Mouse (Mus musculus): ENCODE measurements around the gene Lrrc3c. TPM values are rescaled to one million over a fixed set of nuclear protein-coding genes. Genes with fewer than 3 reads are reported as not detected.

The Lrrc3c gene
- not detected in 4 replicates for total RNA-seq (2023)

DNA sequence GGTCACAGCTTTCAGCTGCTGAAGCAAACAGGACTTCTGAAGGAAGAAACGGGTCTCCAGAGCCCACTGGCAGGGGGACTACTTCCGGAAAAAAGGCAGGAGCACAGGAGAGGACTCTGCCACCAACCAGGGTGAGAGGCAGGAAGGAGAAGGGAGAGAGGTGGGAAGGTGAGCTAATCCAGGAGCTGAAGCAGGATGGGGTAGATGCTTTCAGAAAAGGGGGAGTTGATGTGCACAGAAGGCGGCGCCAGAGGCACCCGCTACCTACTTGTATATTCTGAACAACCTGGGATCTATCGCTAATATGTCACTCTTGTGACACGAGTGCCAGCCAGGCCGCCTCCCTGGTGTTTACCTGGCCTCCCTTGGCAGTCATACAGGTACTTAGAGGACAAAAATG, at the start of gene Lrrc3c:
Gene Lrrc3c, plus strand, starts transcription at position 301 of the 400 bp plus-strand sequence.

DNA sequence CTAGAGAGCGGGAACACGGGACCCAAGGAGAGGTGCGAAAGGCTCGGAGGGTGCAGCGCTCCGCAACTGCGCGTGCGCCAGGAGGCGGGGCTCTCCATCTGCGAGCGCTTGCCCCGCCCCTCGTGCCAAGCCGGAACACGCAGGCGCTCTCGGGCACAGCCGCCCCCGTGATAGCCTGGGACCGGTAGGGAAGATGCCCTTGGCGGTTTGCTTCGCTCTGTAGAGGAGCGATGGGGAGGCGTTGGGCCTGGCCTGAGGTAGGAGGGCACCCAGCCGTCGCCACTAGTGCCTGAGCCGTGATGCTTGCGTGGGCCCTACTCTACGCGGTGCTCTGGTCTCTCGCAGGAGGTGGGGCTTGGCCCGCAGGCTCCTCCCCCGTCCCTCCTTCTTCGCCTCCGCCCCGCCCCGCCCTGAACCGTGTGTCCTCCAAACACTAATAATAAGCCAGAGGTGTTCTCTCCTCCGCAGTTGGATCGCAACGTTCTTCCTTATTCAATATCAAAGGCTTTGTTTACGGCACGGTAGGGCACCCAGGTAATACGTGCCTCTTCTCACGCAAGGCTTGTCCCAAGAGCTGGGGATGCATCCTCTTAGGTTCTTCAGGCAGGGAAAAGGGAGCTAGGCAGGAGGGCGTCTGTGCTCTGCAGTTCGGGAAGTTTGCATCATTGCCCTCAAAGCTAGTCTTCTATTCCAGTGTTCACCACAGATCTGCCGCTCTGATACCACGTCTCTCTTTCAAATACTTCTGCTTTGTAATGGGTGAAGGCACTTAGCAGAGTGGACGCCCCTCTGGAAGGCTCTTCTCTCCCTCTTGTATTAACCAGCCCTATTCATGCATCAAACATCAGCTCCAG, 46.9 kb upstream of the Lrrc3c start, which contains the start of gene Zpbp2:
Gene Zpbp2, plus strand, starts transcription at position 123 of the 854 bp plus-strand sequence.

DNA sequence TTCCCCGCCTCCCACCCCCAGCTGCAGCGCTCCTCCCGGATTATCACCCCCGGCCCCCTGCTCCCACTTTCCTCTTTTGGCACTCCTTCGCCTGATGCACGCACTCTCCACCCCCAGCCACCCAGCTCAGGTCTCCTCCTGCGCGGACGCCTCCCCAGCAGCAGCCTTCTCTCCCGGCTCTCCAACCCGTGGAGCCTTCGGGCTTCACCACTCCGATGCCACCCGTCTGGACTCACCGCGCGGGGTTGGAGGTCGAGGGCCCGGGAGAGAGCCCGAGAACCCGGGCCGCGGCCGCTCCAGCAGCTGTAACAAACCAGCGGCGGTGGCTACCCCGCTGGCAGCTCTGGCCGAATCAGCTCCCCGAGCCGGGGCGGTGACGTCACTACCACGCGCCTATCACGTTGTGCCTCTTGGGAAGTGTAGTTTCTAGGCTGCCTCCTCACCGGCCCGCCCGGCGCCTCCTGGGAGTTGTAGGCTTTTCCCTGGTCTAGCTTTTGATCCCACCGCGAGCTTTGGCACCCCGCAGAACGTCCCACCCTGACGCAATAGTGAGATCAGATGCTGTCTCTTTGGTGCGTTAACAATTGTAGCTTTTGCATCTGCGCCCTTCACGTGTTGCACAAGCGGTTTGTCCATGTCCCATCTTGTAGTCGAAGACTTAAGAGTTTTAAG, 11.1 kb upstream of the Lrrc3c start, which contains the start of gene Ormdl3:
Gene Ormdl3, minus strand, starts transcription at position 477 of the 672 bp plus-strand sequence.

DNA sequence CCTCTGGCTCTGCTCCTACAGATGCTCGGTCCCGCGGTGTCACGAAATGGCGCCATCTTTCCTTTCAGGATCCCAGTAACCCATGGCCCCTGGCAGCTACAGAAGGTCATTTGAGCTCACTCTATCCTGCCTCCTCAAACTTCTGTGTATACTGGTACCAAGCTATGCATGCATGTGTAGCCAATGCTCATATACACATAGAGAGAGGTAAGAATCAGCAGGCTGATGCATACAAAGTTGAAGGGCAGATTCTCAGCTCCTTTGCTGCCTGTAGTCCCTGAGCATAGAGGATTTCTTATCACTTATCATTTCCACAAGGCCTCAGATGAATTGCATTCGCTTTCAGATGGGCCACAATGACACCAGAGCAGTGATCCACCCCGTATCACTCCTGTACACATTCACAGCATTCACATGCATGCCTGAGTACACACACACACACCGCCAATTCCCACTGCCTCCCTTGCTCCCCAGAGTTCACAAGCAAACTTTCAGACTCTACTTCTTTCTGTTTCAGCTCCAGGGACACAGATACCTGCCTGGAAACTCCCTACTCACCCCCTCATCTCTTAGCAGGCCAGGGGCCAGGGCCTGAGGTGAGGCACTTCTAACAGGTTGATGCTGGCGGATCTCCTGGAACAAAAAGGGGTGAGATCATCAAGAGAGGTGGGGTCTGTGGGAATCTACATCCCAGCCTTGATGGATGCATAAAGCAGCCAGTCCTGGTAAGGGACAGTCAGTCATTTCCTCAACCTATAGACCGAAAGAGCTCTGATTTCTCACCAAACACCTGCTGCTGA, 27.7 kb downstream of the Lrrc3c start, which contains the start of the genes Gm12355 and Gsdma3:
Gene Gm12355, minus strand, starts transcription at position 51 of the 800 bp plus-strand sequence.
Gene Gsdma3, plus strand, starts transcription at position 750 of the 800 bp plus-strand sequence.

DNA sequence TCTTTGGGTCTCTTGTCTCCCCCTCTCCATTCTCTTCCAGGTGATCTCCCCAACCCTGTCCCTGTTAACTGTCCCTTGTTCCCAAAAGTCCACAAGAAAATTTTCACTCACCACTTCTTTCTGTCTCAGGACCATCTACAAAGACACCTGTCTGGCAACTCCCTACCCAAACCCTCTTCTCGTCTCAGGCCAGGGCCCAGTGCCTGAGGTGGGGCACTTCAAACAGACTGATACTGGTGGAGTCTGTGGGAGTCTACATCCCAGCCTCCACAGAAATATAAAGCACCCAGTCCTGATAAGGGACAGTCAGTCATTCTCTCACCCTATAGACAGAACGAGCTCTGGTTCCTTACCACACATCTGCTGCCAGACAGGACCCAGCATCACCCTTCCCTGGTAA, 48.4 kb downstream of the Lrrc3c start, which contains the start of gene Gsdma2:
Gene Gsdma2, plus strand, starts transcription at position 301 of the 400 bp plus-strand sequence.

Other genes with a start within 250 kb of the Lrrc3c start
- gene Ppp1r1b, start 249.9 kb upstream of the Lrrc3c start, total RNA-seq (2023) = not detected in 4 replicates
- gene Stard3, start 239.9 kb upstream of the Lrrc3c start, total RNA-seq (2023) = 35.4 to 41.5 TPM (median 37.8 TPM) in 4 replicates
- not detected in 4 replicates for gene Tcap, start 214.5 kb upstream of the Lrrc3c start, total RNA-seq (2023)
- gene Pnmt, start 211.8 kb upstream of the Lrrc3c start, total RNA-seq (2023) = not detected in 4 replicates
- gene Pgap3, start 197.8 kb upstream of the Lrrc3c start, total RNA-seq (2023) = 6.0 to 10.0 TPM (median 8.3 TPM) in 4 replicates
- 0.17 to 0.64 TPM in 2 of 4 replicates, not detected in the others for gene Erbb2, start 185.8 kb upstream of the Lrrc3c start, total RNA-seq (2023)
- gene Mien1, start 159.3 kb upstream of the Lrrc3c start, total RNA-seq (2023) = 46.7 to 54.3 TPM (median 50.1 TPM) in 4 replicates
- gene Grb7, start 151.9 kb upstream of the Lrrc3c start, total RNA-seq (2023) = 0.91 to 1.2 TPM (median 0.96 TPM) in 4 replicates
- gene Ikzf3, start 52.3 kb upstream of the Lrrc3c start, total RNA-seq (2023) = 582 to 682 TPM (median 633 TPM) in 4 replicates
- gene Zpbp2, start 47.2 kb upstream of the Lrrc3c start, total RNA-seq (2023) = 4.6 to 9.1 TPM (median 5.9 TPM) in 4 replicates
- 16.0 to 19.1 TPM (median 17.6 TPM) in 4 replicates for gene Ormdl3, start 10.9 kb upstream of the Lrrc3c start, total RNA-seq (2023)
- gene Gm12355, start 27.4 kb downstream of the Lrrc3c start, total RNA-seq (2023) = 29.4 to 36.1 TPM (median 32.5 TPM) in 4 replicates
- gene Gsdma3, start 28.1 kb downstream of the Lrrc3c start, total RNA-seq (2023) = 0.37 TPM in 1 of 4 replicates, not detected in the others
- gene Gsdma2, start 48.5 kb downstream of the Lrrc3c start, total RNA-seq (2023) = not detected in 4 replicates
- not detected in 4 replicates for gene Gsdma, start 66.1 kb downstream of the Lrrc3c start, total RNA-seq (2023)
- 70.0 to 78.6 TPM (median 73.2 TPM) in 4 replicates for gene Psmd3, start 84.3 kb downstream of the Lrrc3c start, total RNA-seq (2023)
- gene Csf3, start 103.0 kb downstream of the Lrrc3c start, total RNA-seq (2023) = not detected in 4 replicates
- gene Med24, start 131.1 kb downstream of the Lrrc3c start, total RNA-seq (2023) = 86.9 to 95.7 TPM (median 92.9 TPM) in 4 replicates
- gene Thra, start 142.3 kb downstream of the Lrrc3c start, total RNA-seq (2023) = 8.0 to 11.4 TPM (median 10.3 TPM) in 4 replicates
- gene Nr1d1, start 177.0 kb downstream of the Lrrc3c start, total RNA-seq (2023) = 2.0 to 2.5 TPM (median 2.4 TPM) in 4 replicates
- gene Msl1, start 197.2 kb downstream of the Lrrc3c start, total RNA-seq (2023) = 124 to 138 TPM (median 127 TPM) in 4 replicates
- gene Casc3, start 206.6 kb downstream of the Lrrc3c start, total RNA-seq (2023) = 93.8 to 108 TPM (median 96.3 TPM) in 4 replicates
- 1.4 to 3.0 TPM (median 2.3 TPM) in 4 replicates for gene Rapgefl1, start 238.5 kb downstream of the Lrrc3c start, total RNA-seq (2023)